Mouse (Mus musculus) liver, embryonic 14.5 days (tissue): Measurements from ENCODE around the gene Cchcr1. TPM values are rescaled to one million over a fixed set of nuclear protein-coding genes. Genes with fewer than 3 reads are reported as not detected.
"Not testable (repeated sequence)": the region's sequence is repeated elsewhere in the genome, so short reads cannot be mapped to it uniquely, and the experiment has no call there.

Source experiments
- ATAC-seq: fragments of 200-750 bp; cut with Nextera tagmentation; 2 replicates; pipeline ENCODE4 v1.8.0; 2017; ENCODE audit warnings: moderate number of reproducible peaks, mild to moderate bottlenecking, moderate library complexity; ENCODE audit not compliant: insufficient read depth
- DNase-seq, 3 experiments: peaks; one replicate each; pipeline ENCODE4 v3.0.0-alpha.2; 2012 to 2013; ENCODE audit warnings: low read depth in 3 of 3, low spot score in 3 of 3
- H3K27ac ChIP-seq: fragments of 300-500 bp; sonication (generic); 2 replicates; pipeline ENCODE4 v1.5.1; 2014; ENCODE audit warnings: moderate library complexity, mild to moderate bottlenecking, control low read depth, inconsistent platforms
- H3K27me3 ChIP-seq: fragments of 300-500 bp; sonication (generic); 2 replicates; pipeline ENCODE4 v1.6.1; 2014; ENCODE audit warnings: mild to moderate bottlenecking, low read length, moderate library complexity; ENCODE audit not compliant: control insufficient read depth, insufficient read depth
- H3K36me3 ChIP-seq: fragments of 300-500 bp; sonication (generic); replicated peaks from 2 replicates; pipeline ENCODE4 v1.6.1; 2014; ENCODE audit warnings: low read depth; ENCODE audit not compliant: control insufficient read depth, insufficient read depth
- H3K4me1 ChIP-seq, 2 experiments: fragments of 200-500 bp in 1 of 2; fragments of 300-500 bp in 1 of 2; sonication (generic) in 1 of 2; replicated peaks; 2 replicates each; pipeline ENCODE4 v1.6.1; 2012 to 2014; ENCODE audit warnings: antibody characterized with exemption in 1 of 2, inconsistent platforms in 1 of 2, low read length in 1 of 2; ENCODE audit not compliant: control insufficient read depth in 2 of 2, insufficient read depth in 2 of 2
- H3K4me2 ChIP-seq: fragments of 300-500 bp; sonication (generic); 2 replicates; pipeline ENCODE4 v1.6.1; 2014; ENCODE audit warnings: low read depth, mild to moderate bottlenecking, control low read depth, moderate library complexity
- H3K4me3 ChIP-seq, 2 experiments: fragments of 200-500 bp in 1 of 2; fragments of 300-500 bp in 1 of 2; sonication (generic) in 1 of 2; 2 replicates each; pipeline ENCODE4 v1.5.1; 2012 to 2014; ENCODE audit warnings: low read depth in 2 of 2, low read length in 2 of 2, mild to moderate bottlenecking in 2 of 2, control low read depth in 1 of 2, inconsistent platforms in 1 of 2, moderate library complexity in 1 of 2; ENCODE audit not compliant: insufficient read depth in 1 of 2
- H3K9ac ChIP-seq: fragments of 300-500 bp; sonication (generic); replicated peaks from 2 replicates; pipeline ENCODE4 v1.6.1; 2014; ENCODE audit warnings: mild to moderate bottlenecking, control low read depth, moderate library complexity
- H3K9me3 ChIP-seq: fragments of 300-500 bp; sonication (generic); 2 replicates; pipeline ENCODE4 v1.6.1; 2016; ENCODE audit warnings: low read length, mixed read lengths; ENCODE audit not compliant: control insufficient read depth
- CTCF ChIP-seq: IDR thresholded peaks from 2 replicates; pipeline ENCODE4 v1.5.1; 2016; ENCODE audit warnings: antibody characterized with exemption, low read depth, control low read depth
- EP300 ChIP-seq: IDR thresholded peaks from 2 replicates; pipeline ENCODE4 v1.6.1; 2016; ENCODE audit warnings: antibody characterized with exemption, low read depth
- WGBS: fragments of 180-500 bp; shearing (Covaris S2); extraction: QIAGEN DNeasy Blood & Tissue Kit; methylation state at CpG from one replicate; pipeline ENCODE4 v1.1.7; 2014; ENCODE audit not compliant: insufficient replicate concordance; 5-methylcytosine and 5-hydroxymethylcytosine counted together
- polyA plus RNA-seq, 2 experiments: library from polyadenylated mRNA; depleted of rRNA in 1 of 2; stranded (reverse) in 1 of 2; unstranded in 1 of 2; fragments of >200 nt; fragmentation: Nextera tagmentation in 1 of 2; extraction: Ambion mirVana in 1 of 2; gene quantifications; 2 replicates each; pipeline versions ENCODE4 v1.2.1 to v1.2.3; 2012 to 2014

The Cchcr1 gene
- polyA plus RNA-seq (2012; rRNA removed) (7.5 and 9.4 TPM in 2 replicates), polyA plus RNA-seq (2014; fragmentation: Nextera tagmentation; extraction: Ambion mirVana) (3.8 and 4.9 TPM in 2 replicates)

GRCm38 (mm10) chr17:35516652-35517500, at the start of gene Cchcr1, which contains the start of gene Tcf19:
TSS of gene Cchcr1 (plus strand) at chr17:35517100.
TSS of gene Tcf19 (minus strand) at chr17:35516824.
- ATAC-seq = peak; percentile 95

GRCm38 (mm10) chr17:35468936-35469335, 48.0 kb upstream of the Cchcr1 start:
- not testable (repeated sequence) for H3K4me3 ChIP-seq, H3K9ac ChIP-seq, H3K4me1 ChIP-seq, H3K4me2 ChIP-seq, H3K9me3 ChIP-seq, ATAC-seq, H3K27ac ChIP-seq, H3K36me3 ChIP-seq, DNase-seq
- whole genome bisulfite sequencing = 23% methylated on average over 3 of the region's 3 CpGs
- peaks cover 17% of the 10 kb centered on the region for H3K27me3 ChIP-seq

More at GRCm38 (mm10) chr17:35516652-35517500, at the start of gene Cchcr1, which contains the start of gene Tcf19:
- Histone ChIP-seq H3K4me3 (peak within 1 kb of the TSS; percentile 76 to 96), H3K9me3 (no peaks in the 10 kb centered on the region), H3K4me1 (peaks cover 5 to 16% of the 10 kb centered on the region in 2 experiments), H3K4me2 (peak within 1 kb of the TSS; percentile 85), H3K27me3 (no peaks in the 10 kb centered on the region), H3K27ac (peak within 1 kb of the TSS; percentile 73), H3K9ac (peak within 1 kb of the TSS; percentile 81), H3K36me3 (peaks cover 10% of the 10 kb centered on the region)
- peak; percentile 97 to 98 (median 98) for DNase-seq
- TF ChIP-seq EP300 (peak; percentile 68), CTCF (peak; percentile 36; the same call in 1 of the 2 replicates)
- WGBS = under 1% methylated on average over 67 of the region's 67 CpGs

- Histone ChIP-seq H3K9me3 (no peaks in the 10 kb centered on the region), H3K27me3 (peaks cover 17% of the 10 kb centered on the region), H3K4me2 (peak within 1 kb of the TSS; percentile 24; the same call in 1 of the 2 replicates), H3K9ac (peak within 1 kb of the TSS; percentile 32), H3K36me3 (no peaks in the 10 kb centered on the region), H3K4me1 (no peaks in the 10 kb centered on the region), H3K27ac (peak within 1 kb of the TSS; percentile 33), H3K4me3 (peak within 1 kb of the TSS; percentile 35 to 56)
- WGBS = 3% methylated on average over 77 of the region's 80 CpGs
- no peak for DNase-seq
- no peak for TF ChIP-seq EP300
- no peak for TF ChIP-seq CTCF
- ATAC-seq = peak; percentile 81
Observed at GRCm38 (mm10) chr17:35469842-35470751, 46.8 kb upstream of the Cchcr1 start, which contains the start of gene H2-Q10. TSS of gene H2-Q10 (plus strand) at chr17:35470089.

GRCm38 (mm10) chr17:35484066-35484465, 32.8 kb upstream of the Cchcr1 start:
- TF ChIP-seq EP300 = no peak
- peak; percentile 88 for TF ChIP-seq CTCF
- 3% methylated on average over 9 of the region's 9 CpGs for WGBS
- Histone ChIP-seq H3K36me3 (no peaks in the 10 kb centered on the region), H3K27ac (no peak overlapping the region), H3K4me1 (0 out of 4 replicates have a peak, but pooled peaks cover 0 to 2% of the 10 kb centered on the region in 2 experiments), H3K9ac (no peak overlapping the region), H3K9me3 (no peaks in the 10 kb centered on the region), H3K4me3 (no peak overlapping the region), H3K4me2 (no peak overlapping the region), H3K27me3 (no peaks in the 10 kb centered on the region)
- ATAC-seq (no peak), DNase-seq (no peak)
